Mouse (Mus musculus) bone marrow, adult 2 months (tissue): ENCODE measurements around the gene Nid1.

Experiments used
- CTCF ChIP-seq: fragments of 200-500 bp; IDR thresholded peaks from 2 replicates; pipeline ENCODE4 v1.5.1; 2011; ENCODE audit warnings: low read length, control low read depth; ENCODE audit not compliant: control insufficient read depth, insufficient read depth
- POLR2A ChIP-seq: fragments of 200-500 bp; IDR thresholded peaks from 2 replicates; pipeline ENCODE4 v1.6.1; 2011; ENCODE audit warnings: low read depth, mild to moderate bottlenecking, control low read depth, low read length, borderline replicate concordance; ENCODE audit not compliant: control insufficient read depth

DNA sequence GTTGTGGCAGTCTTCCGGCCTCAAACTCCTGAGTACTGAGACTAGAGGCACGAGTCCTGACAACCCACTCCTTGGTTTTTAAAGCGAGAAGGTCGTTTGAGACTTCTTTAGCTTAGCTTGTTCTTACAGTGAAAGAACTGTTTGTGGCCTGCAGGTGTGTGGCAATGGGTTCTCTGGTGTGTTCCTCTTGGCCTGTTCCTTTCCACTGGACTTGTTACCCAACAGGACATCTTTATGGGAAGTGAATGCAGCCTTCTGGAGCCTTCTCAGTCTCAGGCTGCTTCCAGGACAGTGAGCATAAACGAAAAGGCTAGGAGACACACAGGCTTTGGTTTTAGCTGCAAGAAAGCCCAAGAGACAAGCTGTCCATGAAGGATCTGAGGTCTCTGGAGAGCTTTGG is 88.5 kb downstream of the Nid1 start:
- TF ChIP-seq POLR2A (no peak), CTCF (no peak)
